Mouse (Mus musculus): ENCODE results near the gene Gm13287.
A peak's percentile ranks its signal among the peaks of the same experiment; 100 is the strongest.
"Not testable (repeated sequence)": the region's sequence is repeated elsewhere in the genome, so short reads cannot be mapped to it uniquely, and the experiment has no call there.

Gene Gm13287

GRCm38 (mm10) chr4:88802954-88803353 lies at the start of gene Gm13287:
TSS of gene Gm13287 (plus strand) at chr4:88803254.
- DNase-seq (ENCODE audit: low read depth, low spot score) = not testable (repeated sequence)

- DNase-seq (ENCODE audit: low read depth, low spot score) = not testable (repeated sequence)
Observed at GRCm38 (mm10) chr4:88754818-88755340, 48.2 kb upstream of the Gm13287 start, which contains the start of gene Gm13271. TSS of gene Gm13271 (plus strand) at chr4:88754868.

- peak; percentile 7 for DNase-seq (ENCODE audit: low read depth, low spot score)
Observed at GRCm38 (mm10) chr4:88756581-88757513, 46.2 kb upstream of the Gm13287 start.

GRCm38 (mm10) chr4:88757628-88758031 lies 45.4 kb upstream of the Gm13287 start:
- DNase-seq (ENCODE audit: low read depth, low spot score) = peak; percentile 88

DNA sequence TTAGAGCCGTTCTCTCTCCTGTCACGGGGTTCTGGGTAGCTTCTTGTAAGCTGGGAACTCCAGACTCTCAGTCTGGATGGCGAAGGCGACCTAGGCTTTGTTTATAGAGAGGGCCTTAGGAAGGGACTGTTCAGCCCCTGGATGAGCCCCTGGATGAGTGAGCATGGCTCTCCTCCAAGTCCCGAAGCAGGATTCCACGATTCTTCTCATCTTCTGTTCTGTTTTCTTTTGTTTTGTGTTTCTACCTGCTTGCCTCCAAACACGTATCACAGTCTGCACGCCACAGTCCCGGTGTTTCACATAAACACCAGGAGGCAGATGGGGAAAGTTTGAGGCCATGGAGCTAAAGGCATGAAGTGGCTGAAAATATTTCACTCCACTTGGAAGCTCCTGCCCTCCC lies 44.3 kb upstream of the Gm13287 start:
- DNase-seq (ENCODE audit: low read depth, low spot score) = not testable (repeated sequence)

DNA sequence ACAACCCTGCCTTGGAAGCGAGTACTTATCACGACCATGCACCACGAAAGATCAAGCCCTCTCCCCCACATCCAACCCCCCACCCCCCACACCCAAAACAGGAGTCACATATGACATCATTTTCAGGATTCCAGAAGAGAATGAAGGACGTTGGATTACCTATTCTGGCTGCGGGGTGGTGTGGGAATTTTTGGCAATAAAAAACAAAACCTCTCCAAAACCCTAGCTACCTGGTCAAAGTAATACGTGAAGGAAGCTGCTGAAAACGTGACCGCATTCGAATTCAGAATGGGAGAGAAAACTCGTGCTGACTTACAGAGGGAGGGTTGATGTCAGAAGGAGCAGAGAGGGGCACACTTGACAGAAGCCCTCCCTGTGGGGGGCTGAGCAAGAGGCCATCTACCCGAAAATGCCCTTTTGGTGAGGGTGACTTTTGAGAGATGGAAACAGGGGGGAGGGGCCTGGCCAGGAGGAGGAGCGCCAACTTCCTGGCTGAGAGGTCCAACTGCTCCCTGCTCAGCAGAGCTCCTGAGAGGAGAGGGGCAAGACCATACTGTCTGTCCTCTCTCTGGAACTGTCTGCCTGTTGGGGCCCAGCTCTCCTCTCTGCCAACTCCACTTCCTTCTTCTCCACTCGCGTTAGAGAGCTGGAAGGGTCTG lies 43.3 kb upstream of the Gm13287 start, which contains the start of gene Gm13283:
Gene Gm13283 (plus strand): TSS at position 510 of the 659 bp plus-strand sequence.
- not testable (repeated sequence) for DNase-seq (ENCODE audit: low read depth, low spot score)

DNA sequence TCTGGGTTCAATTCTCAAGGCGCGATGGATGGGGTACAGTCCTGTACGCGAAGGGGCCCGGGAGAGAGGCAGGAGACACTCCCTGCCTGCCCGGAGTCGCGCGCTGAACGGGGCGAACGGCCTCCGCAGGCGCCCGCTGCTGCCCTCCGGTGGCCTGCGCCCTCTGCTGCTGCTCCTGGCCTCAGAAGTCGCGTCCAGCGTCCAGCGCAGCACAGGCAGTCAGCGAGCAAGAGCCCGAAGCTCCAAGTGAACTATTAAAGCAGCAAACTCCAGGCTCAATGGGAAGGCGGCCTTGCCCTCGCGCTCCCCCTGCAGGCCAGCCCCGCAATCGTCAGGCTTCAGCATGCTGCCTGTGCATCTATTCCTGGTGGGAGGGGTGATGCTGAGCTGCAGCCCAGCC lies 42.6 kb upstream of the Gm13287 start:
- DNase-seq (ENCODE audit: low read depth, low spot score) = peak; percentile 90

GRCm38 (mm10) chr4:88761776-88762175 lies 41.3 kb upstream of the Gm13287 start:
- not testable (repeated sequence) for DNase-seq (ENCODE audit: low read depth, low spot score)

DNA sequence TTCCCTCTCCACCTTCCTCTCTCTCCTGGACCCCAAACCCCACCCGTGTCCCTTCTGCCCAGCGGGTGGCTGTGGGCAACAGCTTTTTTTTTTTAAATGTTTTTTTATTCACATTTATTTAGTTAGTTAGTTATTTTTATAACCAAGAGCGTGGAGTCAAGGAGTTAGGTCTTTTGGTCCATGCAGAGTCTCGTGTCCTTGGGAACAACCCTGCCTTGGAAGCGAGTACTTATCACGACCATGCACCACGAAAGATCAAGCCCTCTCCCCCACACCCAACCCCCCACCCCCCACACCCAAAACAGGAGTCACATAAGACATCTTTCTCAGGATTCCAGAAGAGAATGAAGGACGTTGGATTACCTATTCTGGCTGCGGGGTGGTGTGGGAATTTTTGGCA lies 40.7 kb upstream of the Gm13287 start:
- not testable (repeated sequence) for DNase-seq (ENCODE audit: low read depth, low spot score)

DNA sequence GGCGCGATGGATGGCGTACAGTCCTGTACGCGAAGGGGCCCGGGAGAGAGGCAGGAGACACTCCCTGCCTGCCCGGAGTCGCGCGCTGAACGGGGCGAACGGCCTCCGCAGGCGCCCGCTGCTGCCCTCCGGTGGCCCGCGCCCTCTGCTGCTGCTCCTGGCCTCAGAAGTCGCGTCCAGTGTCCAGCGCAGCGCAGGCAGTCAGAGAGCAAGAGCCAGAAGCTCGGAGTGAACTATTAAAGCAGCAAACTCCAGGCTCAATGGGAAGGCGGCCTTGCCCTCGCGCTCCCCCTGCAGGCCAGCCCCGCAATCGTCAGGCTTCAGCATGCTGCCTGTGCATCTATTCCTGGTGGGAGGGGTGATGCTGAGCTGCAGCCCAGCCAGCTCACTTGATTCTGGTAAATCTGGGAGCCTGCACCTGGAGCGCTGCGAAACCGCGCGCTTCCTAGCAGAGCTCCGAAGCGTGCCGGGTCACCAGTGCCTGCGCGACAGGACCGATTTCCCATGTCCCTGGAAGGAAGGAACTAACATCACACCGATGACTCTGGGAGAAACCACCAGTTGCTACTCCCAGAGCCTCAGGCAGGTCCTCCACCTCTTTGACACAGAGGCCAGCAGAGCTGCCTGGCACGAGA lies 39.6 kb upstream of the Gm13287 start:
- peak; percentile 86 for DNase-seq (ENCODE audit: low read depth, low spot score)

DNA sequence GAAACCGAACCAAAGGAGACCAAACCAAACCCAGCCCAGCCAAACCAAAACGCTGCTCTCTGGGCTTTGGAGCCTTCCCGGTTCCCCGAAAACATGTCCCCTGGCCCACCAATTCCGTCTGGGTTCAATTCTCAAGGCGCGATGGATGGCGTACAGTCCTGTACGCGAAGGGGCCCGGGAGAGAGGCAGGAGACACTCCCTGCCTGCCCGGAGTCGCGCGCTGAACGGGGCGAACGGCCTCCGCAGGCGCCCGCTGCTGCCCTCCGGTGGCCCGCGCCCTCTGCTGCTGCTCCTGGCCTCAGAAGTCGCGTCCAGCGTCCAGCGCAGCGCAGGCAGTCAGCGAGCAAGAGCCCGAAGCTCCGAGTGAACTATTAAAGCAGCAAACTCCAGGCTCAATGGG lies 29.5 kb upstream of the Gm13287 start, which contains the start of gene Gm13290:
Gene Gm13290 (plus strand): TSS at position 301 of the 400 bp plus-strand sequence.
- not testable (repeated sequence) for DNase-seq (ENCODE audit: low read depth, low spot score)

GRCm38 (mm10) chr4:88776622-88777021 lies 26.4 kb upstream of the Gm13287 start, which contains the start of gene Gm13289:
TSS of gene Gm13289 (plus strand) at chr4:88776922.
- not testable (repeated sequence) for DNase-seq (ENCODE audit: low read depth, low spot score)

DNA sequence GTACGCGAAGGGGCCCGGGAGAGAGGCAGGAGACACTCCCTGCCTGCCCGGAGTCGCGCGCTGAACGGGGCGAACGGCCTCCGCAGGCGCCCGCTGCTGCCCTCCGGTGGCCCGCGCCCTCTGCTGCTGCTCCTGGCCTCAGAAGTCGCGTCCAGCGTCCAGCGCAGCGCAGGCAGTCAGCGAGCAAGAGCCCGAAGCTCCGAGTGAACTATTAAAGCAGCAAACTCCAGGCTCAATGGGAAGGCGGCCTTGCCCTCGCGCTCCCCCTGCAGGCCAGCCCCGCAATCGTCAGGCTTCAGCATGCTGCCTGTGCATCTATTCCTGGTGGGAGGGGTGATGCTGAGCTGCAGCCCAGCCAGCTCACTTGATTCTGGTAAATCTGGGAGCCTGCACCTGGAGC lies 23.5 kb upstream of the Gm13287 start, which contains the start of gene Gm13272:
Gene Gm13272 (plus strand): TSS at position 301 of the 400 bp plus-strand sequence.
- DNase-seq (ENCODE audit: low read depth, low spot score) = not testable (repeated sequence)

- DNase-seq (ENCODE audit: low read depth, low spot score) = not testable (repeated sequence)
Observed at GRCm38 (mm10) chr4:88780320-88780719, 22.7 kb upstream of the Gm13287 start.

DNA sequence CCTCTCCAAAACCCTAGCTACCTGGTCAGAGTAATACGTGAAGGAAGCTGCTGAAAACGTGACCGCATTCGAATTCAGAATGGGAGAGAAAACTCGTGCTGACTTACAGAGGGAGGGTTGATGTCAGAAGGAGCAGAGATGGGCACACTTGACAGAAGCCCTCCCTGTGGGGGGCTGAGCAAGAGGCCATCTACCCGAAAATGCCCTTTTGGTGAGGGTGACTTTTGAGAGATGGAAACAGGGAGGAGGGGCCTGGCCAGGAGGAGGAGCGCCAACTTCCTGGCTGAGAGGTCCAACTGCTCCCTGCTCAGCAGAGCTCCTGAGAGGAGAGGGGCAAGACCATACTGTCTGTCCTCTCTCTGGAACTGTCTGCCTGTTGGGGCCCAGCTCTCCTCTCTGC lies 21.2 kb upstream of the Gm13287 start, which contains the start of gene Ifnz:
Gene Ifnz (plus strand): TSS at position 301 of the 400 bp plus-strand sequence.
- not testable (repeated sequence) for DNase-seq (ENCODE audit: low read depth, low spot score)

DNA sequence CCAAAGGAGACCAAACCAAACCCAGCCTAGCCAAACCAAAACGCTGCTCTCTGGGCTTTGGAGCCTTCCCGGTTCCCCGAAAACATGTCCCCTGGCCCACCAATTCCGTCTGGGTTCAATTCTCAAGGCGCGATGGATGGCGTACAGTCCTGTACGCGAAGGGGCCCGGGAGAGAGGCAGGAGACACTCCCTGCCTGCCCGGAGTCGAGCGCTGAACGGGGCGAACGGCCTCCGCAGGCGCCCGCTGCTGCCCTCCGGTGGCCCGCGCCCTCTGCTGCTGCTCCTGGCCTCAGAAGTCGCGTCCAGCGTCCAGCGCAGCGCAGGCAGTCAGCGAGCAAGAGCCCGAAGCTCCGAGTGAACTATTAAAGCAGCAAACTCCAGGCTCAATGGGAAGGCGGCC lies 20.7 kb upstream of the Gm13287 start:
- DNase-seq (ENCODE audit: low read depth, low spot score) = not testable (repeated sequence)

DNA sequence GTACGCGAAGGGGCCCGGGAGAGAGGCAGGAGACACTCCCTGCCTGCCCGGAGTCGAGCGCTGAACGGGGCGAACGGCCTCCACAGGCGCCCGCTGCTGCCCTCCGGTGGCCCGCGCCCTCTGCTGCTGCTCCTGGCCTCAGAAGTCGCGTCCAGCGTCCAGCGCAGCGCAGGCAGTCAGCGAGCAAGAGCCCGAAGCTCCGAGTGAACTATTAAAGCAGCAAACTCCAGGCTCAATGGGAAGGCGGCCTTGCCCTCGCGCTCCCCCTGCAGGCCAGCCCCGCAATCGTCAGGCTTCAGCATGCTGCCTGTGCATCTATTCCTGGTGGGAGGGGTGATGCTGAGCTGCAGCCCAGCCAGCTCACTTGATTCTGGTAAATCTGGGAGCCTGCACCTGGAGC lies 17.6 kb upstream of the Gm13287 start, which contains the start of gene Gm13276:
Gene Gm13276 (plus strand): TSS at position 301 of the 400 bp plus-strand sequence.
- DNase-seq (ENCODE audit: low read depth, low spot score) = not testable (repeated sequence)

- not testable (repeated sequence) for DNase-seq (ENCODE audit: low read depth, low spot score)
Observed at GRCm38 (mm10) chr4:88788402-88788801, 14.7 kb upstream of the Gm13287 start, which contains the start of gene Gm13277. TSS of gene Gm13277 (plus strand) at chr4:88788632.

GRCm38 (mm10) chr4:88791250-88791649 lies 11.8 kb upstream of the Gm13287 start, which contains the start of gene Gm13278:
TSS of gene Gm13278 (plus strand) at chr4:88791550.
- not testable (repeated sequence) for DNase-seq (ENCODE audit: low read depth, low spot score)

DNA sequence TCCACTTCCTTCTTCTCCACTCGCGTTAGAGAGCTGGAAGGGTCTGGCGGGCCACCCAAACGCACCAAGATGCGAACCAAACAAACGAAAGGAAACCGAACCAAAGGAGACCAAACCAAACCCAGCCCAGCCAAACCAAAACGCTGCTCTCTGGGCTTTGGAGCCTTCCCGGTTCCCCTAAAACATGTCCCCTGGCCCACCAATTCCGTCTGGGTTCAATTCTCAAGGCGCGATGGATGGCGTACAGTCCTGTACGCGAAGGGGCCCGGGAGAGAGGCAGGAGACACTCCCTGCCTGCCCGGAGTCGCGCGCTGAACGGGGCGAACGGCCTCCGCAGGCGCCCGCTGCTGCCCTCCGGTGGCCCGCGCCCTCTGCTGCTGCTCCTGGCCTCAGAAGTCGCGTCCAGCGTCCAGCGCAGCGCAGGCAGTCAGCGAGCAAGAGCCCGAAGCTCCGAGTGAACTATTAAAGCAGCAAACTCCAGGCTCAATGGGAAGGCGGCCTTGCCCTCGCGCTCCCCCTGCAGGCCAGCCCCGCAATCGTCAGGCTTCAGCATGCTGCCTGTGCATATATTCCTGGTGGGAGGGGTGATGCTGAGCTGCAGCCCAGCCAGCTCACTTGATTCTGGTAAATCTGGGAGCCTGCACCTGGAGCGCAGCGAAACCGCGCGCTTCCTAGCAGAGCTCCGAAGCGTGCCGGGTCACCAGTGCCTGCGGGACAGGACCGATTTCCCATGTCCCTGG lies 8.9 kb upstream of the Gm13287 start, which contains the start of gene Gm13275:
Gene Gm13275 (plus strand): TSS at position 552 of the 740 bp plus-strand sequence.
- DNase-seq (ENCODE audit: low read depth, low spot score) = not testable (repeated sequence)
